Mouse (Mus musculus): ENCODE results near the gene Map2k6.

The Map2k6 gene

DNA sequence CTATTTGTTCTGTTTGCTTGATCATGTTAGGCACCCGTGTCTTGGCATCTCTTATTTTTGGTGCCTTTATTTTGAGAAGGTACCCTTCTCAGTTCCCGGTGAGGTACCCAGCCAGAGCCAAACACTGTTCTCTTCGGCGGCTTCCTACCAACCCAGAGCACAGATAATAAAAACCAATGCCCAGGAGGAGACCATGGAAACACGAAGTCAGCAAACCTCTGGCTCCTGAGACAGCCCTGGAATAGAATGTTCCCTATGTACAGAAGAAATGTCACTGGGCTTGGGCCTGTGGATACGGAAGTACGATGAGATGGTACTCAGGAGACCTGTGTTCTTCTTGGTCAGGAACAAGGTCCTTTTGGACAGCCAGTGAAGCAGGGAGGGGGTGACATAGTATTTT lies 89.4 kb downstream of the Map2k6 start:
- no peak for DNase-seq

- no peak for DNase-seq
Observed at GRCm38 (mm10) chr11:110495323-110496060, 96.6 kb downstream of the Map2k6 start.

DNA sequence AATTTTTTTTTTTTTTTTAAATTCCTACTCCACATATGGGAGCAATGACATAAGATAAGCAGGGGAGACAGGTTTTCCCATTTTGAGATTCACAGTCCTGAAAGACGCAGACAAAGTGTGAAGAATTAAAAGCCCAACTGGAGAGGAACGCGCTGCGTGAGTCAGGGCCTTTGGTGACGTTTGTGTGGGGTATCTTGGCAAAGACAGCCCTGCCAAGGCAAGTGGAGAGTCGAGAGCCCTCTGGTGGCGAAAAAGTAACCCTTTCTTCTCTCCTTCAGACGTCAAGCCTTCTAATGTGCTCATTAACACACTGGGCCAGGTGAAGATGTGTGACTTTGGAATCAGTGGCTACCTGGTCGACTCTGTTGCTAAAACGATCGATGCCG lies 97.1 kb downstream of the Map2k6 start:
- peak; percentile 74 to 77 for DNase-seq

DNA sequence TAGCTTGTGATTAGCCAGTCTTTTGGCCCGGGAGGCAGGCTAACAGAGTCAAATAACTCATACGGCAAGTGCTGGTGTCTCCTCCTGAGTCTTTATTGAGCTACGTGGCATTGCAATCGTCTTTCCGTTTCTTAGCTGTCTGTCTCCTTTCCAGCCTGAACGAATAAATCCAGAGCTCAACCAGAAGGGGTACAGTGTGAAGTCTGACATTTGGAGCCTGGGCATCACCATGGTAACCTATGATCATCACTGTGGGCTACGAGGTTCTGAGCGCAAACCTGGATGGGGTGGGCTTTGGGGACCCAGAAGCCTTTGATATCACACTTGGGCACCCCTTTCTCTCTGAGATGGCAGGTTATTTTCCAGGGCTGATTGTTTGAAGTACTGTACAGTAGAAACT lies 98.8 kb downstream of the Map2k6 start:
- no peak for DNase-seq

GRCm38 (mm10) chr11:110498651-110499213 lies 99.8 kb downstream of the Map2k6 start:
- DNase-seq: peak; percentile 18 to 61

DNA sequence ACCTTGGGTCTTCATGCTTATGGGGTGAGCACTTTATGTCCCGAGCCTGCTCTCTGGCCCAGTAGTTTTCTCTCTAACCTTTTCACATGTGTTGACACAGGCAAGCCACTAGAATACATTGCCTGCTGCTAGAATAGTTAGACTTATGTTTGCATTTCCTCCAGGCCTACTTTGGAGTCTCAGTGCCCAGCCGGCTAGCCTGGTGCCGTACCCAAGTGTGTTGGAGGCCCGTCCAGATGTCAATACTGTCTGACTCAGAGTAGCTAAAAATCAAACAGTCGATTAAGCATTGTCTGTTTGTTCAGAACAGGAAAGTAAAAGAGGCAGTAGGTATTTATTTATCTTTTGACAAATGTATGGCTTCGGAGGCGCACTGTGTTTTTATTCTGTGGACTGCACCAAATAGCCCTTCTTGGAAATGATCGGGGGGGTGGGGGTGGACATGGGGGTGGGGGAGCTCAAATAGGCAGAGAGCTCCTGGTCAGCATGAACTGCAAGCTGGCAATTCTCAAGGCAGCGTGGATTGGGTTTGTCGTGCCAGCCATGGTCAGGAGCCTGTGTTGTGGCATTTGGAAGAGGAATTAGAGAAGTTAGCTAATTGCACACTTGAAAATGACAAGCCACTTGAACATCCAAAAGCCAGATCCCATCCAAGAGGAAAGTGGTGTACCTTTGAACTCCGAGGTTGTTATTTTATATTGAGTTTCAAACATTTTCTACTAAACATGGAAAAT lies 104.2 kb downstream of the Map2k6 start:
- no peak for DNase-seq

GRCm38 (mm10) chr11:110511466-110511865 lies 112.5 kb downstream of the Map2k6 start:
- DNase-seq: no peak

GRCm38 (mm10) chr11:110518648-110519047 lies 119.7 kb downstream of the Map2k6 start:
- DNase-seq: no peak

- no peak for DNase-seq
Observed at GRCm38 (mm10) chr11:110522906-110523305, 124.0 kb downstream of the Map2k6 start.

DNA sequence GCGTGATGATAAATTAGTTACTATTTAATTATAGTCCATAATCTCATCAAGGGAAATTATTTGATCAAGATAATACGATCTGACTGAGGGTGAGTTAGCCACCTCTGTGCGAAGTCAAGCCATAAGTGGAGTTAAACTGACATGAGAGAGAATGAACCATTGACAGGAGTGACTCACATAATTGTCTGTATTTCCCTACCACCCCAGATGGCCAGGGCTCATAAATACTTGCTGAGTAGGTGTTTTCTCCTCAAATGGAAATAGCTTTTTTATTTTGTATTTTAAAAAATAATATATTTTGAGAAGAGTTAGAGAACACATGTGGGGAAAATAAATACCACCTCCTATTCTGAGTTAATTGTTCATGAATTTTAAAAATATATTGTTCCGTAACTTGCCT lies 127.2 kb downstream of the Map2k6 start:
- no peak for DNase-seq

DNA sequence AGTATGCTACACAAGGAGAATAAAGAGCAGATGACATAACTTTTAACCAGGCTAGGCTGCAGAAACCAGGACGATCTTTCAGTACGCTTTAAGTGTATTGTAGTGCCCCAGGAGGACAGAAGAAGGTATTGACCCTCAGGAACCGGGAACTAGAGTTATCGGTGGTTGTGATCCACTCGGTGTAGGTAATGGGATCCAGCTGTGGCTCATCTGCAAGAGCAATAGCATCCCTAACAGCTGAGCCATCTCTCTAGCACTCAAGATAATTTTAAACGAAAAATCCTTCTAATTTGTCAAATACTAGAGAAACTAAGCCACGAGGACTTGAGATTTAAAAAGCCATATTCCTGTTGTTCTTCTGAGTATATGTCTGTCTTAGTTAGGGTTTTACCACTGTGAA lies 132.2 kb downstream of the Map2k6 start:
- DNase-seq: no peak

DNA sequence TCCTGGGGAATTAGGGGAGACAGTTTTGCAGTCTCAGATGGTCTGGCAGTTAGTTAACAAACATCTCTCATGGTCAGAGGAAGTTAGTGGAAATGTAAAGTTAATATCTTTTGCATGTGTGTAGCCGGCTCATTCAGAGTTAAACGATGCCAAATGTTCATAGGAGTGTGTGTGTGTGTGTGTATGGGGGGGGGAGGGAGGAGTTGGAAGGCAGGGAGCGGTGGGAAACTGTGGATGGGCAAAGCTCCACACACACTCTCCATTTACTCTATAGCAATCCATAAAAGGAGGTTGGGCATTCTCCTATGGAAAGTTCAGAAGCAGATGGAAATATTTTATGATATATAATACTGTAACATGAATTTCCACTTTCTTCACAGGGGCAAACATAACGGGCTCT lies 135.9 kb downstream of the Map2k6 start:
- DNase-seq: no peak

GRCm38 (mm10) chr11:110536533-110536932 lies 137.6 kb downstream of the Map2k6 start:
- no peak for DNase-seq

DNA sequence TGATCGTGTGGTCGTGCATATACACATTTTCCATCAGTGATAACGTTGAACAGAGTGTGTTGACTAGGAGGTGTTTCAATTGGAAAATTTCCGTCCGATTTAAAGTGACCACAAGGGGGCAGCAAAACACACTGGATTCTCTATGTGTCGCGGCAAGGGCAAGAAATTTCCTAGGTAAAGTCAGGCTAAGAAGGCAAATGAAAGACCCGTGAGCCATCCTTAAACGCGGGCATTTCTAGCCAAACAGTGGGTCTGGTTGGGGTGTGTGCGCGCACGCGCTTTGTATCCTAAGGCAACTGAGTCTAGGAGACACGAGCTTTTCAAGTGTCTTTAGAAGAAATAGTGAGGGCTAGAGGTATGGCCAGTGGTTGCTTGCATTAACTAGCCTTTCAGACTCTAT lies 138.7 kb downstream of the Map2k6 start:
- peak; percentile 60 to 87 for DNase-seq

DNA sequence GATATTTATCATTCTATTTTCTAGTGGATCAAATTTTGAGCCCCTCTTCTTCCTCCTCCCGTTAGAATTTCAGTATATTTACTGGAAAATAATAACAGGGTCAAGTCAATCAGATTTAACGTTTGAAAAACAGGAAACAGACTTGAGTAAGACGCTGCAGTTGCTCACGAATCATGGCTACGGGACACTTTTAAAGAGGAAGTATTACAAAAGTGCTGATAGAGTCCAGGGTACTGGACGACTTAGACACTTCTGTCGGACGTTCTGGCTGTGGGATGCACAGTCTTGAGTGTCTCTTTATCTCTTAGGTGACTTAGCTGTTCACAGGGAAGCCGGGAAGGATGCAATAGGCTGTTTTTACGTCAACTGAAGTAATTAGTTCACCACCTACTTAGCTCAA lies 139.3 kb downstream of the Map2k6 start:
- DNase-seq: no peak

- DNase-seq: no peak
Observed at GRCm38 (mm10) chr11:110541933-110542332, 143.0 kb downstream of the Map2k6 start.

DNA sequence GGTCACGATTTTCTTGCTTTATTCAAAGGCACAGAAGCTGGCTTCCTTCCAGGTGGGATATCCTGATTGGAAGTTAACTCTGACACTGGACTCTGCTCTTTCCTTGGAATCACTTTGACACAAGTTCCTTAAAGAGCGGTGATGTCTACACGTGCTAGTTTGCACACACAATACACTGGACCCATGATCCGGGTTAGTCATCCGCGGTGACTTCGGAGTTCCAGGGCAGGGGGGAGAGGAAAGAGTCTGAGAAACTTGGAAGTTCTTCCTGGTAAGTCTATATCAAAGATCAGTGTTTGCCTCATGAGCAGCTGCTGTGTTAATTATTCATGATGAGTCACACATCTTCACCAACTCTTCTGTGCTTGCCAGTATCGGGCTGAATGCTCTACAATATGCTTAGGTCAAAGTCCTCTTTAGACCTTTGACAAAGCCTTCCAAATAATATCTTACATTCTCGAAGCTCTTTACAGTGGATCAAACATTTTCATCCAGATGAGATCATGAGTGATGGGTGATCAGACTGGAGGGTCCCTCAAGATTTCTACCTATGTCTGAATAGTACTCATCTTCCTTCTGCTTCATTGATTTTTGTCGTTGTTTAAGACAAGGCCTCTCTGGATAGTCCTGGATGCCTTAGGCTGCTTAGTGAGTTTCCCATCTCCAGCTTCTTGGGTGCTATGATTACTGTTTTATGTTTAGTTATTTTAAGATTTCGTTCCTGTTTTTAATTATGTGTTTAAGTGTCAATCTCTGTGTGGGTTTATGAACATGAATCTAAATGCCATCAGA lies 145.7 kb downstream of the Map2k6 start:
- peak; percentile 54 to 72 for DNase-seq

DNA sequence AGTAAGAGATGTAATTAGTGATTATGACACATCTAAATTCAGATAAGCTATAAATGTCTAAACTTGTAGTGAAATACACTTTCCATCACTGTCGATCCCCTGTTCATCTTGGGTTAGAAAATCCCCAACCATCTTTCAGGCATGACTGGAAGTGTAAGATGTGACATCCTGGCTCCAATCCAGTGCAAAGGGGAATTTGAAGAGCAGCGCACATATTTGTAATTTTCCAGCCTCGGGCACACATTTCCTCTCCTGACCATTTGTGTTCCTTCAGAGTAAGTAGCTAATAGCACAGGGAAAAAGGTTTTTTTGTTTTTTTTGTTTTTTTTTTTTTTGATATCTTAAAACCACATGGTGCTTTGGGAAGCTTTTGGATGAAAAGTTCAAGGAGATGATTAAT lies 146.5 kb downstream of the Map2k6 start:
- DNase-seq: peak in 1 of 2 experiments; percentile 45

DNA sequence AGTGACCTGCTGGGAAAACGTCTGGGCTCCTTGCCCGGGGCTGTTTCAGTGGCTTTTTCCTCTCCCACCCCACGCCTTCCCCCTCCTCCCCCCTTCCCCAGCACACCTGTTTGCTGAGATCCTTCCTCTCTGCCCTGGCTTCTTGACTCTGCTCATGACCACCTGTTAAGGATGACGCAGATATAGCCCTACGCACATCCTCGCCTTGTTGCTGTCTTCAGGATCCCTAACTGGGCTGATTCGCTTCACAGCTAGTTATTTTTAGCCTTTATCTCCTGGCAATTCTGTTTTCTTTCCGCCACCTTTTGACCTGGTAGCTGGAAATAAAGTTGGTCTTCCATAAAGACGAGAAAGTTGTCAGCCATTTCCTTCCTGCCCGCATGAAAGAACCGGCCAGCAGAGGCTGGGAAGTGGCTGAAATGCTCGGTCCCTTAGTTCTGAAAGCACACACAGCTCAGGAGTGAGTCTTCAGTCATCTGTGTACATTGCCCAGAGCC lies 152.6 kb downstream of the Map2k6 start:
- DNase-seq: peak; percentile 45 to 66

DNA sequence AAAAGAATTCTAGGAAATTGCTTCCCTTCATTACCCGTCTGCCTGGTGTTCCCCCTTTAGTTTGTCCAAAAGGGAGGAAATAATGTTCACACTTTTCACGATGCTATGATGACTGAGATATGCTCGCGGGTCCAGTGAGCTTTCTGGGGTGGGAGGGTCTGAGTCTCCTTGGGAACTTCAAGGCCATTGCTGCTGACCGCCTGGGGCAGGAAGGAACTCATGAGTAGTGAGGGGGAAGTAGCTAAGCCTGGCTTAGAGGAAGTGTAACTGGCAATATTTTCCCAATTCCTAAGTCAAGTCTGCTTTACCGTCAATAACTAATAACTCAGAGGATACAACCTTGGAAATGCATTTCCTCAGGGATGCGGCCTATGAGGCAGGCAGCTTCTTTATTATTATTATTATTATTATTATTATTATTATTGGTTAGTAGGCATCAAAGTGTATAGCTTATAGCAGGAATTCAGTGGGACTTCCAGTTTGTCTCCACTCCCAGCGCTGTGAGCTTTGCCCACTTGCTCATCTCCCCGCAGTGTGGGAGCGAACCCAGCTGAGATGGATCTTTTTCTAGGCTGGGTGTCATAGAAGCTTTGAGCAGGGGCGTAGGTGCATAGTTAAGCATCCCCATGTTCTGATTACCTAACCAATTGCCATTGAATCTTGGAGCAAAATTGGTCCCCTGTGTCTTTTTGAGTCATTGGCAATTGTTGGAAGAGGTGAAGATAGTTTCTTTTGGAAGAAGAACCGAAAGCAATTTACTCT lies 163.6 kb downstream of the Map2k6 start:
- no peak for DNase-seq

GRCm38 (mm10) chr11:110563272-110563671 lies 164.3 kb downstream of the Map2k6 start:
- DNase-seq: peak; percentile 7 to 38

GRCm38 (mm10) chr11:110563801-110564200 lies 164.9 kb downstream of the Map2k6 start:
- DNase-seq: no peak

Measured in kidney, postnatal 25 days (tissue).